Mouse (Mus musculus) small intestine, adult 2 months (tissue): Measurements from ENCODE around the gene Kbtbd2.

ENCODE experiments used
- CTCF ChIP-seq: fragments of 200-500 bp; IDR thresholded peaks from 2 replicates; pipeline ENCODE4 v1.5.1; 2012; ENCODE audit warnings: low read depth, mild to moderate bottlenecking, control low read depth, inconsistent platforms, low read length, moderate library complexity, mixed read lengths; ENCODE audit not compliant: insufficient replicate concordance, insufficient read length; ENCODE audit errors: extremely low read depth
- POLR2A ChIP-seq: fragments of 200-500 bp; IDR thresholded peaks from 2 replicates; pipeline ENCODE4 v1.6.1; 2012; ENCODE audit warnings: low read depth, mild to moderate bottlenecking, control low read depth, inconsistent platforms, low read length, moderate library complexity

GRCm38 (mm10) chr6:56732545-56732944, 65.1 kb downstream of the Kbtbd2 start:
- TF ChIP-seq CTCF (no peak), POLR2A (no peak)
